Mouse (Mus musculus): Measurements from ENCODE around the gene Cenpn. TPM values are rescaled to one million over a fixed set of nuclear protein-coding genes. Genes with fewer than 3 reads are reported as not detected.

Gene Cenpn
- polyA plus RNA-seq (2015; fragmentation: Nextera tagmentation; extraction: Ambion mirVana): 18.7 and 21.8 TPM in 2 replicates

GRCm38 (mm10) chr8:116921337-116922059, at the start of gene Cenpn, which contains the start of gene Cmc2:
Cenpn (plus strand) TSS chr8:116921730.
Cmc2 (minus strand) TSS chr8:116921455.
- H3K36me3 ChIP-seq (ENCODE audit: insufficient read depth, low read length): 0 out of 2 replicates have a peak, but pooled peaks cover 3% of the 10 kb centered on the region
- DNase-seq (ENCODE audit: low spot score) (peak; percentile 97), ATAC-seq (replicated peaks; ENCODE audit: low FRiP score, low read depth) (peak; percentile 95)
- 0 out of 2 replicates have a peak, but pooled peaks cover 4% of the 10 kb centered on the region for H3K4me1 ChIP-seq (replicated peaks; ENCODE audit: insufficient read depth, low read length)
- no peaks in the 10 kb centered on the region for H3K9me3 ChIP-seq (replicated peaks; ENCODE audit: low read length)
- H3K4me2 ChIP-seq (ENCODE audit: low read length): peak within 1 kb of the TSS; percentile 74
- H3K27ac ChIP-seq: peak within 1 kb of the TSS; percentile 75
- peak within 1 kb of the TSS; percentile 60 for H3K4me3 ChIP-seq (replicated peaks; ENCODE audit: low read depth, low read length)
- no peak for TF ChIP-seq CTCF (IDR thresholded peaks at IDR 0.05; ENCODE audit: low read depth)
- under 1% methylated on average over 57 of the region's 57 CpGs for WGBS
- H3K27me3 ChIP-seq (ENCODE audit: insufficient read depth, low read length): no peaks in the 10 kb centered on the region
- H3K9ac ChIP-seq (ENCODE audit: low read depth, low read length): peak within 1 kb of the TSS; percentile 64

GRCm38 (mm10) chr8:116872761-116873342, 48.7 kb upstream of the Cenpn start:
- H3K27ac ChIP-seq: no peak overlapping the region
- ATAC-seq (replicated peaks; ENCODE audit: low FRiP score, low read depth): no peak
- H3K4me3 ChIP-seq (replicated peaks; ENCODE audit: low read depth, low read length): no peak overlapping the region
- H3K9ac ChIP-seq (ENCODE audit: low read depth, low read length): no peak overlapping the region
- H3K9me3 ChIP-seq (replicated peaks; ENCODE audit: low read length): no peaks in the 10 kb centered on the region
- H3K36me3 ChIP-seq (ENCODE audit: insufficient read depth, low read length): no peaks in the 10 kb centered on the region
- H3K27me3 ChIP-seq (ENCODE audit: insufficient read depth, low read length): no peaks in the 10 kb centered on the region
- H3K4me1 ChIP-seq (replicated peaks; ENCODE audit: insufficient read depth, low read length): no peaks in the 10 kb centered on the region
- H3K4me2 ChIP-seq (ENCODE audit: low read length): no peak overlapping the region
- WGBS: 71% methylated on average over 2 of the region's 2 CpGs
- DNase-seq (ENCODE audit: low spot score): peak; percentile 66
- TF ChIP-seq CTCF (IDR thresholded peaks at IDR 0.05; ENCODE audit: low read depth): peak; percentile 77

- Histone ChIP-seq H3K27me3 (ENCODE audit: insufficient read depth, low read length) (no peaks in the 10 kb centered on the region), H3K4me1 (replicated peaks; ENCODE audit: insufficient read depth, low read length) (no peaks in the 10 kb centered on the region), H3K4me3 (replicated peaks; ENCODE audit: low read depth, low read length) (no peak overlapping the region), H3K9me3 (replicated peaks; ENCODE audit: low read length) (no peaks in the 10 kb centered on the region), H3K27ac (no peak overlapping the region), H3K36me3 (ENCODE audit: insufficient read depth, low read length) (no peaks in the 10 kb centered on the region), H3K4me2 (ENCODE audit: low read length) (no peak overlapping the region), H3K9ac (ENCODE audit: low read depth, low read length) (no peak overlapping the region)
- DNase-seq (ENCODE audit: low spot score) (no peak), ATAC-seq (replicated peaks; ENCODE audit: low FRiP score, low read depth) (no peak)
- 50% methylated on average over 11 of the region's 11 CpGs for WGBS
- TF ChIP-seq CTCF (IDR thresholded peaks at IDR 0.05; ENCODE audit: low read depth): no peak
Observed at GRCm38 (mm10) chr8:116873586-116873985, 47.9 kb upstream of the Cenpn start.

GRCm38 (mm10) chr8:116873986-116874385, 47.5 kb upstream of the Cenpn start:
- H3K36me3 ChIP-seq (ENCODE audit: insufficient read depth, low read length): no peaks in the 10 kb centered on the region
- ATAC-seq (replicated peaks; ENCODE audit: low FRiP score, low read depth) (no peak), DNase-seq (ENCODE audit: low spot score) (no peak)
- H3K4me3 ChIP-seq (replicated peaks; ENCODE audit: low read depth, low read length): no peak overlapping the region
- 62% methylated on average over 8 of the region's 8 CpGs for WGBS
- H3K27me3 ChIP-seq (ENCODE audit: insufficient read depth, low read length): no peaks in the 10 kb centered on the region
- H3K9me3 ChIP-seq (replicated peaks; ENCODE audit: low read length): no peaks in the 10 kb centered on the region
- no peaks in the 10 kb centered on the region for H3K4me1 ChIP-seq (replicated peaks; ENCODE audit: insufficient read depth, low read length)
- no peak overlapping the region for H3K27ac ChIP-seq
- no peak for TF ChIP-seq CTCF (IDR thresholded peaks at IDR 0.05; ENCODE audit: low read depth)
- H3K4me2 ChIP-seq (ENCODE audit: low read length): no peak overlapping the region
- no peak overlapping the region for H3K9ac ChIP-seq (ENCODE audit: low read depth, low read length)

- ATAC-seq (replicated peaks; ENCODE audit: low FRiP score, low read depth) (peak; percentile 70), DNase-seq (ENCODE audit: low spot score) (no peak)
- H3K4me1 ChIP-seq (replicated peaks; ENCODE audit: insufficient read depth, low read length): no peaks in the 10 kb centered on the region
- no peak overlapping the region for H3K9ac ChIP-seq (ENCODE audit: low read depth, low read length)
- no peaks in the 10 kb centered on the region for H3K27me3 ChIP-seq (ENCODE audit: insufficient read depth, low read length)
- TF ChIP-seq CTCF (IDR thresholded peaks at IDR 0.05; ENCODE audit: low read depth): no peak
- no peak overlapping the region for H3K4me3 ChIP-seq (replicated peaks; ENCODE audit: low read depth, low read length)
- no peaks in the 10 kb centered on the region for H3K36me3 ChIP-seq (ENCODE audit: insufficient read depth, low read length)
- no peak overlapping the region for H3K27ac ChIP-seq
- H3K4me2 ChIP-seq (ENCODE audit: low read length): no peak overlapping the region
- H3K9me3 ChIP-seq (replicated peaks; ENCODE audit: low read length): no peaks in the 10 kb centered on the region
- WGBS: 50% methylated on average over 17 of the region's 17 CpGs
Observed at GRCm38 (mm10) chr8:116875798-116876450, 45.6 kb upstream of the Cenpn start.

- TF ChIP-seq CTCF (IDR thresholded peaks at IDR 0.05; ENCODE audit: low read depth): no peak
- no peak for DNase-seq (ENCODE audit: low spot score)
- WGBS: 86% methylated on average over 8 of the region's 8 CpGs
Observed at GRCm38 (mm10) chr8:116881396-116881795, 40.1 kb upstream of the Cenpn start.

More at GRCm38 (mm10) chr8:116881396-116881795, 40.1 kb upstream of the Cenpn start:
- no peak overlapping the region for H3K27ac ChIP-seq
- no peak overlapping the region for H3K4me2 ChIP-seq (ENCODE audit: low read length)
- ATAC-seq (replicated peaks; ENCODE audit: low FRiP score, low read depth): no peak
- no peaks in the 10 kb centered on the region for H3K36me3 ChIP-seq (ENCODE audit: insufficient read depth, low read length)
- H3K4me3 ChIP-seq (replicated peaks; ENCODE audit: low read depth, low read length): no peak overlapping the region
- no peaks in the 10 kb centered on the region for H3K27me3 ChIP-seq (ENCODE audit: insufficient read depth, low read length)
- H3K9ac ChIP-seq (ENCODE audit: low read depth, low read length): no peak overlapping the region
- H3K9me3 ChIP-seq (replicated peaks; ENCODE audit: low read length): no peaks in the 10 kb centered on the region
- H3K4me1 ChIP-seq (replicated peaks; ENCODE audit: insufficient read depth, low read length): no peaks in the 10 kb centered on the region
